Comparison of ENCODE assay signal across 26 mouse cellular contexts in the genomic region with DNA sequence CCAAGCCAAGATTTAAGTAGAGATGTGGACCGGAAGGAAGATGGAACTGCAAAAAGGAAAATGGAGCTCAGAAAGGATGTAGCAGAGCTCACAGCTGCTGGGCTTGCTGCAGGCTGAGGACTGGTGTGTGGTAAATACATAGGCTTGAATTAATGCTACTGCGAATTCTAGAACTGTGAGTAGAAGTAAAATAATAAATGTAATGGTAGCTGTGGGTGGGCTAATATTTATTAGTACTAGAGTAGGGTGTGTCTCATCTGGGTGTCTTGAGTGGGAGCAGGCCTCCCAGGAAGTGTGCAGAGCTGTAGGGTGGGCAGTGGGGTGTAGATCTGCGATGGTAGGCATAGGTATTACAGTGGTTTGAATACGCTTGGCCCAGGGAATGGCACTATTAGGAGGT. TPM values are rescaled to one million over a fixed set of nuclear protein-coding genes. Genes with fewer than 3 reads are reported as not detected.
A peak's percentile ranks its signal among the peaks of the same experiment; 100 is the strongest.
DNase-seq lines count a peak whose midpoint lies in the region; ATAC-seq lines count a peak whose summit lies in the region.
"Had no signal": no experiment of that assay in that cellular context is flagged by ENCODE, and none has a peak within 500 bp of the region (broad histone marks: within the 10 kb centered on the region; RNA-seq: fewer than 3 reads in every experiment).

No protein-coding gene starts in this region.

- 98% methylated on average over 4 of the region's 4 CpGs for WGBS in midbrain, embryonic 16.5 days
- WGBS in midbrain, embryonic 15.5 days = 88% methylated on average over 4 of the region's 4 CpGs
- 95% methylated on average over 4 of the region's 4 CpGs for WGBS in forebrain, embryonic 14.5 days

- no peak overlapping the region for H3K27ac ChIP-seq in midbrain, embryonic 16.5 days (ENCODE audit: low read length)
- no peak overlapping the region for H3K27ac ChIP-seq in midbrain, embryonic 15.5 days
- H3K27ac ChIP-seq in forebrain, embryonic 14.5 days (ENCODE audit: low read depth, low read length) = no peak overlapping the region
- H3K27ac ChIP-seq: embryonic facial prominence, embryonic 10.5 days; forebrain, embryonic 12.5 days; gastrocnemius, adult 2 months; heart, embryonic 10.5 days; hindbrain, embryonic 13.5 days; intestine, embryonic 15.5 days had no signal

- no peak overlapping the region for H3K4me3 ChIP-seq in midbrain, embryonic 16.5 days (ENCODE audit: low read depth, low read length)
- no peak overlapping the region for H3K4me3 ChIP-seq in midbrain, embryonic 15.5 days
- no peak overlapping the region for H3K4me3 ChIP-seq in forebrain, embryonic 14.5 days (ENCODE audit: low read depth, low read length)
- H3K4me3 ChIP-seq: embryonic facial prominence, embryonic 10.5 days; erythroblast, embryonic 14.5 days; forebrain, embryonic 12.5 days; gastrocnemius, adult 2 months; heart, embryonic 10.5 days; hindbrain, embryonic 13.5 days; intestine, embryonic 15.5 days had no signal

- peak; percentile 21; the same call in 1 of the 2 replicates for ATAC-seq in midbrain, embryonic 16.5 days
- ATAC-seq in midbrain, embryonic 15.5 days (replicated peaks) = no peak
- peak; percentile 77 for ATAC-seq in megakaryocyte-erythroid progenitor cell, adult 5-6 weeks (replicated peaks; ENCODE audit: low FRiP score, low TSS enrichment, poor library complexity, severe bottlenecking)
- ATAC-seq in forebrain, embryonic 14.5 days = no peak
- ATAC-seq: forebrain, postnatal 0 days; intestine, embryonic 15.5 days had no signal

- H3K36me3 ChIP-seq in midbrain, embryonic 16.5 days (ENCODE audit: control insufficient read depth, insufficient read depth, low read length) = peaks cover 6% of the 10 kb centered on the region; the same call in 1 of the 2 replicates
- peaks cover 8% of the 10 kb centered on the region; the same call in 1 of the 2 replicates for H3K36me3 ChIP-seq in midbrain, embryonic 15.5 days (replicated peaks)
- H3K36me3 ChIP-seq in forebrain, embryonic 14.5 days (ENCODE audit: control insufficient read depth, insufficient read depth, low read length) = peaks cover 11% of the 10 kb centered on the region; the same call in 1 of the 2 replicates
- H3K36me3 ChIP-seq: embryonic facial prominence, embryonic 10.5 days; forebrain, embryonic 12.5 days; heart, embryonic 10.5 days; intestine, embryonic 15.5 days had no signal

- no peaks in the 10 kb centered on the region for H3K27me3 ChIP-seq in midbrain, embryonic 16.5 days (ENCODE audit: control insufficient read depth, insufficient read depth, low read depth, low read length)
- H3K27me3 ChIP-seq in midbrain, embryonic 15.5 days (replicated peaks) = no peaks in the 10 kb centered on the region
- H3K27me3 ChIP-seq in forebrain, embryonic 14.5 days (replicated peaks; ENCODE audit: control insufficient read depth, insufficient read depth, low read length) = no peaks in the 10 kb centered on the region
- H3K27me3 ChIP-seq: forebrain, embryonic 12.5 days; hindbrain, embryonic 13.5 days; intestine, embryonic 15.5 days had no signal

- no peak overlapping the region for H3K9ac ChIP-seq in midbrain, embryonic 16.5 days (ENCODE audit: low read depth, low read length)
- no peak overlapping the region for H3K9ac ChIP-seq in midbrain, embryonic 15.5 days
- no peak overlapping the region for H3K9ac ChIP-seq in forebrain, embryonic 14.5 days (ENCODE audit: low read length)
- H3K9ac ChIP-seq: forebrain, embryonic 12.5 days; forebrain, postnatal 0 days; hindbrain, embryonic 13.5 days; intestine, embryonic 15.5 days had no signal

- no peaks in the 10 kb centered on the region for H3K4me1 ChIP-seq in midbrain, embryonic 16.5 days (ENCODE audit: control insufficient read depth, insufficient read depth, low read length)
- no peaks in the 10 kb centered on the region for H3K4me1 ChIP-seq in midbrain, embryonic 15.5 days
- H3K4me1 ChIP-seq in forebrain, embryonic 14.5 days (ENCODE audit: control insufficient read depth, insufficient read depth, low read length) = no peaks in the 10 kb centered on the region
- H3K4me1 ChIP-seq: embryonic facial prominence, embryonic 10.5 days; forebrain, embryonic 12.5 days; heart, embryonic 10.5 days; hindbrain, embryonic 13.5 days; intestine, embryonic 15.5 days had no signal

- DNase-seq in fibroblast of lung, adult 2 months (ENCODE audit: low read depth) = peak; percentile 4
- DNase-seq in forebrain, embryonic 14.5 days (ENCODE audit: low spot score) = no peak
- no peak for DNase-seq in ovary, adult 18-20 months (ENCODE audit: low spot score)
- no peak for DNase-seq in kidney, adult 18-20 months
- DNase-seq: adrenal gland, adult 8-10 months; cerebellum, adult 11-12 months; cerebellum, adult 9-10 months; cerebellum, postnatal 36 days; forebrain, postnatal 0 days; gastrocnemius, adult 2 months; gastrocnemius, postnatal 25 days; heart, adult 11 months; heart, postnatal 10 days; heart, postnatal 4 days had no signal

- no peak overlapping the region for H3K4me2 ChIP-seq in midbrain, embryonic 16.5 days (ENCODE audit: low read length)
- no peak overlapping the region for H3K4me2 ChIP-seq in midbrain, embryonic 15.5 days
- no peak overlapping the region for H3K4me2 ChIP-seq in forebrain, embryonic 14.5 days (ENCODE audit: low read length)
- H3K4me2 ChIP-seq: forebrain, embryonic 12.5 days; hindbrain, embryonic 13.5 days; intestine, embryonic 15.5 days had no signal

- no peaks in the 10 kb centered on the region for H3K9me3 ChIP-seq in midbrain, embryonic 16.5 days (replicated peaks; ENCODE audit: control insufficient read depth, low read length, poor library complexity, severe bottlenecking)
- no peaks in the 10 kb centered on the region for H3K9me3 ChIP-seq in midbrain, embryonic 15.5 days
- H3K9me3 ChIP-seq in forebrain, embryonic 14.5 days (replicated peaks; ENCODE audit: control insufficient read depth, low read length) = no peaks in the 10 kb centered on the region
- H3K9me3 ChIP-seq: embryonic facial prominence, embryonic 10.5 days; forebrain, embryonic 12.5 days; heart, embryonic 10.5 days; hindbrain, embryonic 13.5 days; intestine, embryonic 15.5 days had no signal

RNA-seq across cellular contexts. Expression of a gene that starts 7.5 kb away (rescaled TPM):
- polyA plus RNA-seq in midbrain, embryonic 16.5 days (2015; fragmentation: Nextera tagmentation; extraction: Ambion mirVana) = not detected in 2 replicates
- not detected in 2 replicates for polyA plus RNA-seq in midbrain, embryonic 15.5 days (2015; fragmentation: Nextera tagmentation; extraction: Ambion mirVana)
- not detected in 2 replicates for total RNA-seq in megakaryocyte-erythroid progenitor cell, adult 5-6 weeks (2014; fragmentation: Nextera tagmentation)
- not detected in 2 replicates for total RNA-seq in megakaryocyte-erythroid progenitor cell, adult 5-6 weeks (2017)
- 0.80 and 0.86 TPM in 2 replicates for polyA plus RNA-seq in forebrain, embryonic 14.5 days (2014; fragmentation: Nextera tagmentation; extraction: Ambion mirVana)
- total RNA-seq: adrenal gland, adult 8-10 months; adrenal gland, postnatal 4 days; forebrain, postnatal 0 days; gastrocnemius, adult 2 months; heart, postnatal 10 days; heart, postnatal 4 days had no signal
- polyA plus RNA-seq: erythroblast, embryonic 14.5 days; forebrain, postnatal 0 days; heart, embryonic 10.5 days; heart, embryonic 14.5 days; intestine, embryonic 15.5 days had no signal

RNA-seq across cellular contexts. Expression of a gene that starts 24.6 kb away (rescaled TPM):
- 61.8 and 68.6 TPM in 2 replicates for polyA plus RNA-seq in midbrain, embryonic 16.5 days (2015; fragmentation: Nextera tagmentation; extraction: Ambion mirVana)
- 53.1 and 56.9 TPM in 2 replicates for polyA plus RNA-seq in midbrain, embryonic 15.5 days (2015; fragmentation: Nextera tagmentation; extraction: Ambion mirVana)
- 2.9 and 4.3 TPM in 2 replicates for total RNA-seq in megakaryocyte-erythroid progenitor cell, adult 5-6 weeks (2014; fragmentation: Nextera tagmentation)
- total RNA-seq in megakaryocyte-erythroid progenitor cell, adult 5-6 weeks (2017) = 0.38 and 4.8 TPM in 2 replicates
- 38.6 and 38.8 TPM in 2 replicates for polyA plus RNA-seq in forebrain, embryonic 14.5 days (2014; fragmentation: Nextera tagmentation; extraction: Ambion mirVana)
- polyA plus RNA-seq: erythroblast, embryonic 14.5 days had no signal

RNA-seq across cellular contexts. Expression of a gene that starts 27.8 kb away (rescaled TPM):
- 1.6 and 1.7 TPM in 2 replicates for polyA plus RNA-seq in midbrain, embryonic 16.5 days (2015; fragmentation: Nextera tagmentation; extraction: Ambion mirVana)
- polyA plus RNA-seq in midbrain, embryonic 15.5 days (2015; fragmentation: Nextera tagmentation; extraction: Ambion mirVana) = 2.8 and 3.2 TPM in 2 replicates
- total RNA-seq in megakaryocyte-erythroid progenitor cell, adult 5-6 weeks (2014; fragmentation: Nextera tagmentation) = not detected in 2 replicates
- not detected in 2 replicates for total RNA-seq in megakaryocyte-erythroid progenitor cell, adult 5-6 weeks (2017)
- 1.5 TPM in 2 replicates for polyA plus RNA-seq in forebrain, embryonic 14.5 days (2014; fragmentation: Nextera tagmentation; extraction: Ambion mirVana)
- total RNA-seq: ES-E14; gastrocnemius, adult 2 months; gastrocnemius, postnatal 25 days; heart, postnatal 4 days had no signal
- polyA plus RNA-seq: erythroblast, embryonic 14.5 days had no signal

RNA-seq across cellular contexts. Expression of a gene that starts 38.2 kb away (rescaled TPM):
- polyA plus RNA-seq in midbrain, embryonic 16.5 days (2015; fragmentation: Nextera tagmentation; extraction: Ambion mirVana) = 0.49 and 0.62 TPM in 2 replicates
- polyA plus RNA-seq in midbrain, embryonic 15.5 days (2015; fragmentation: Nextera tagmentation; extraction: Ambion mirVana) = 0.23 and 0.39 TPM in 2 replicates
- total RNA-seq in megakaryocyte-erythroid progenitor cell, adult 5-6 weeks (2014; fragmentation: Nextera tagmentation) = 4.6 TPM in 1 of 2 replicates, not detected in the other
- total RNA-seq in megakaryocyte-erythroid progenitor cell, adult 5-6 weeks (2017) = 0.15 TPM in 1 of 2 replicates, not detected in the other
- 1.0 and 1.4 TPM in 2 replicates for polyA plus RNA-seq in forebrain, embryonic 14.5 days (2014; fragmentation: Nextera tagmentation; extraction: Ambion mirVana)
- total RNA-seq: ES-E14 had no signal
- polyA plus RNA-seq: erythroblast, embryonic 14.5 days had no signal

Comparison
In these comparisons a context has a peak if more than half of its experiments do, and no peak if none do; other contexts are left out.
1. ATAC-seq: peak in midbrain, embryonic 16.5 days (single experiment) and megakaryocyte-erythroid progenitor cell, adult 5-6 weeks (single experiment); none in midbrain, embryonic 15.5 days (single experiment) and forebrain, embryonic 14.5 days (single experiment).